Mouse (Mus musculus): Measurements from ENCODE around the gene Mrln.

Mrln gene

GRCm38 (mm10) chr10:70257029-70257428 is 52.6 kb downstream of the Mrln start:
- DNase-seq: no peak

GRCm38 (mm10) chr10:70260904-70261303 is 56.4 kb downstream of the Mrln start:
- DNase-seq: no peak

GRCm38 (mm10) chr10:70262051-70262450 is 57.6 kb downstream of the Mrln start:
- no peak for DNase-seq

- peak in 1 of 2 experiments; percentile 17 for DNase-seq
Measured at GRCm38 (mm10) chr10:70263681-70264189, 59.3 kb downstream of the Mrln start.

- no peak for DNase-seq
Measured at GRCm38 (mm10) chr10:70264337-70265036, 60.0 kb downstream of the Mrln start.

- peak in 1 of 2 experiments; percentile 32 for DNase-seq
Measured at GRCm38 (mm10) chr10:70266501-70266900, 62.0 kb downstream of the Mrln start.

- no peak for DNase-seq
Measured at GRCm38 (mm10) chr10:70268581-70269446, 64.3 kb downstream of the Mrln start.
